Mouse (Mus musculus): ENCODE data around the gene Chrna5. TPM values are rescaled to one million over a fixed set of nuclear protein-coding genes. Genes with fewer than 3 reads are reported as not detected.
"Not testable (repeated sequence)": the region's sequence is repeated elsewhere in the genome, so short reads cannot be mapped to it uniquely, and the experiment has no call there.

Chrna5 gene
- 2.3 and 3.4 TPM in 2 replicates for polyA plus RNA-seq (2016; fragmentation: Nextera tagmentation; extraction: Ambion mirVana)

DNA sequence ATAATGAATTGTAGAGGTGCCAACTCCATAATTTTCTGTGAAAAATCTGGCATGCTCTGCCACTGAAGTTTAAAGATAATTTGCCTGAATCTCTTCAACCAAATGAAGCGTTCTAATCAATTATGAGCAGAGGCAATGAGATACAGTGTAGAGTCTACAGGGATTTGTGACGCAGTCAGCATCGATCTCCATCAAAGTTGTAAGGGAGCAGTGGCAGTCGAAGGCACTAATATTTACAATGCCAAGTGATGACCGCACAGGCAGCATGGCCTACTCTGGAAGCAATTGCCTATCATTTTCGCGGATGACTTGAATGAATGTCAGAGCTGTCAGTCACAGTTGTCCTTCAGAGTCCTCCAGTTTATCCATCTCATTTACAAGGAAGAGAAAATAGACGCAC is at the start of gene Chrna5:
Gene Chrna5 (plus strand): TSS at position 207 of the 400 bp plus-strand sequence.
- Histone ChIP-seq H3K27me3 (ENCODE audit: insufficient read depth, poor library complexity, severe bottlenecking) (peaks cover 56% of the 10 kb centered on the region), H3K36me3 (no peaks in the 10 kb centered on the region), H3K27ac (peak within 1 kb of the TSS; percentile 79), H3K4me1 (replicated peaks) (peaks cover 24% of the 10 kb centered on the region), H3K9me3 (no peaks in the 10 kb centered on the region), H3K4me3 (peak within 1 kb of the TSS; percentile 69)
- DNase-seq (ENCODE audit: low spot score), result no peak
- WGBS, result 65% methylated on average over 8 of the region's 8 CpGs

DNA sequence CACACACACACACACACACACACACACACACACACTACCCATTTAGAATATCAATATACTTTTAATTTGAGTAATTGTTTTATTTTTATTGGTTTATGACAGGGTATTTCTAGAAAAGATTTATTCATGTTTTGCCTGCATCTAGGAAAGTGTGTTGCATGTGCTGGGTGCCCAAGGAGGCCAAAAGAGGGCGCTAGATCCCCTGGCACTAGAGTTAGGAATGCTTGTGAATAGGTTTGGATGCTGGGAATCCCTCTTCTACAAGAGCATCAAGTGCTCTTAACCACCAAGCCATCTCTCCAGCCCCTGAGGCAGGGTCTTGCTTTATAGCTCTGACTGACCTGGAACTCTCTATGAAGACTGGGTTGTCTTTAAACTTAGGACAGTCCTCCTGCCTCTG is 48.9 kb upstream of the Chrna5 start:
- no peaks in the 10 kb centered on the region for H3K36me3 ChIP-seq
- no peak overlapping the region for H3K27ac ChIP-seq
- H3K4me1 ChIP-seq (replicated peaks), result no peaks in the 10 kb centered on the region
- no peaks in the 10 kb centered on the region for H3K27me3 ChIP-seq (ENCODE audit: insufficient read depth, poor library complexity, severe bottlenecking)
- no peaks in the 10 kb centered on the region for H3K9me3 ChIP-seq
- DNase-seq (ENCODE audit: low spot score), result no peak
- WGBS, result 5% methylated on average over 1 of the region's 1 CpGs
- H3K4me3 ChIP-seq, result no peak overlapping the region

DNA sequence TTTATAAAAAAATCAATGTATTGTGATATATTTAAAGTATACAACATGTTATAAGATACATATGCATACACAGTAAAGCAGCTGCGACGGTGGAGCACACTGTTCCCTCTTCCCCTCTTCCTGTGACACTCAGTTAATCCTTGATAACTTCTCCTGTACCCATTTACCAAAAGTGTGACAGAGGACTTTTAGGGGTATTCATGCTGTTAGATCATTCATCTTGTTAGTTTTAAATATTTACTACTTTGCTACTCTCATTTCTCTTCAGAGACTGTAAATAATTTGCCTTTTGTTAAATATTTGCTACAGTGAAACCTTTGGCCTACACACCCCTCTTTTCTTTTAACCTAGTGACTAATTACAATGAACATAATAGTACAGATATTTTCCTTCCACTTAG is 48.3 kb upstream of the Chrna5 start:
- WGBS, result 63% methylated on average over 2 of the region's 2 CpGs
- Histone ChIP-seq H3K27me3 (ENCODE audit: insufficient read depth, poor library complexity, severe bottlenecking) (no peaks in the 10 kb centered on the region), H3K9me3 (no peaks in the 10 kb centered on the region), H3K27ac (no peak overlapping the region), H3K4me1 (replicated peaks) (no peaks in the 10 kb centered on the region), H3K36me3 (no peaks in the 10 kb centered on the region), H3K4me3 (no peak overlapping the region)
- DNase-seq (ENCODE audit: low spot score), result no peak

GRCm38 (mm10) chr9:54942071-54942470 is 38.6 kb upstream of the Chrna5 start:
- Histone ChIP-seq H3K4me1 (replicated peaks) (no peaks in the 10 kb centered on the region), H3K9me3 (no peaks in the 10 kb centered on the region), H3K4me3 (no peak overlapping the region), H3K27me3 (ENCODE audit: insufficient read depth, poor library complexity, severe bottlenecking) (no peaks in the 10 kb centered on the region), H3K27ac (no peak overlapping the region), H3K36me3 (0 out of 2 replicates have a peak, but pooled peaks cover 8% of the 10 kb centered on the region)
- DNase-seq (ENCODE audit: low spot score), result no peak
- WGBS, result 94% methylated on average over 4 of the region's 4 CpGs

GRCm38 (mm10) chr9:54944467-54944866 is 36.2 kb upstream of the Chrna5 start:
- Histone ChIP-seq H3K36me3 (no peaks in the 10 kb centered on the region), H3K4me3 (no peak overlapping the region), H3K9me3 (no peaks in the 10 kb centered on the region), H3K27ac (no peak overlapping the region), H3K27me3 (ENCODE audit: insufficient read depth, poor library complexity, severe bottlenecking) (no peaks in the 10 kb centered on the region), H3K4me1 (replicated peaks) (no peaks in the 10 kb centered on the region)
- no peak for DNase-seq (ENCODE audit: low spot score)
- 81% methylated on average over 2 of the region's 2 CpGs for WGBS

DNA sequence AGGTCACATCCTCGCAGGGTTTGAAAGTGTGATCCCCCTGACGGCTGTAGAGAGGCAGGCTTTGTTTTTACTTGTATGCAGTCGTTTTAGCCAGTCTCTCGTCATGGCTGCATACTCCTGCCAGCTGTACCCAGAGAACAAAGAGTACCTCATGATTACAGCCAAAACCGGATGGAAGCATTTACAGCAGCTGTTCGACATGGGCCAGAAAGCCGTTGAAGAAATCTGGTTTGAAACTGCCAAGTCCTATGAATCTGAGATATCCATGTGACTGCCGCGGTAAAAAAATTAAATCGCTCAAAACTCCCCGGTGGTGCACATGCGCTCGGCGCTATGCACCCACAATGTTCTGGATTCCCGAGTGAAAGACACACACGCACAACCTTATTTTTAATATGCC is 34.4 kb upstream of the Chrna5 start:
- no peak for DNase-seq (ENCODE audit: low spot score)
- H3K27me3 ChIP-seq (ENCODE audit: insufficient read depth, poor library complexity, severe bottlenecking), result no peaks in the 10 kb centered on the region
- no peaks in the 10 kb centered on the region for H3K36me3 ChIP-seq
- H3K27ac ChIP-seq, result no peak overlapping the region
- H3K4me1 ChIP-seq (replicated peaks), result peaks cover 2% of the 10 kb centered on the region
- no peaks in the 10 kb centered on the region for H3K9me3 ChIP-seq
- no peak overlapping the region for H3K4me3 ChIP-seq
- WGBS, result 79% methylated on average over 16 of the region's 16 CpGs

DNA sequence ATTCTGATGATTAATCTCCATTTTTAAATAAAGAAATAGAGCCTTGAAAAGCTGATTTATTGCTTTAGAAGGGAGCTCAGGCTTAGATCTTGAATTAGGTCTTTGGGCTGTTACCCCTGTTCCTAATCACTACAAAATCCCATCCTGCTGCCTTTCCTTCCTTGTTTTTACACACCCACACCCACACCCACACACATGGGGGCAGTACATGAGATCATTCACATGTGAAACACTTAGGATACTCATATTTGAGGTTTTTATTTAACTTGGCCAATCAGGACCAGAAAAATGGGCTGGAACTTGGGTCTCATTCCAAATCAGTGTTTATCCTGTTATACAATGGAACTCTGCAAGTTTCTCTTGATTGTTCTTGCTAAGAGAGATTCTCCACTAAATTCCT is 31.2 kb upstream of the Chrna5 start:
- peaks cover 26% of the 10 kb centered on the region for H3K36me3 ChIP-seq
- H3K9me3 ChIP-seq, result no peaks in the 10 kb centered on the region
- no peak overlapping the region for H3K27ac ChIP-seq
- peaks cover 14% of the 10 kb centered on the region for H3K4me1 ChIP-seq (replicated peaks)
- no peaks in the 10 kb centered on the region for H3K27me3 ChIP-seq (ENCODE audit: insufficient read depth, poor library complexity, severe bottlenecking)
- DNase-seq (ENCODE audit: low spot score), result no peak
- H3K4me3 ChIP-seq, result no peak overlapping the region

DNA sequence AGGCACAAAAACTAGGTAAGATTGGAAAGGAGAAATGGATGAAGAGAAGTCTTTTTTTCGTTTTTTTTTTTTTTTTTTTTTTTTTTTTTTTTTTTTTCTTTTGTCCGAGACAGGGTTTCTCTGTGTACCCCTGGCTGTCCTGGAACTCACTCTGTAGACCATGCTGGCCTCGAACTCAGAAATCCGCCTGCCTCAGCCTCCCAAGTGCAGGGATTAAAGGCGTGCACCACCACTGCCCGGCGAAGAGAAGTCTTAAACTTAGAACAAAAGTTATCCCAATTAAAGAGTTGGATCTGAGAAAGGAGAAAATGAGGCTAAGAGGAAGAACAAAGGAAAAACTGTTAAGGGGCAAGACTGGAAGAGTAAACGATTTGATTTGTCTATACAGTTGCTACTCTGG is 30.5 kb upstream of the Chrna5 start:
- H3K4me3 ChIP-seq, result peak overlapping the region; percentile 94
- 61% methylated on average over 8 of the region's 8 CpGs for WGBS
- not testable (repeated sequence) for H3K9me3 ChIP-seq; DNase-seq (ENCODE audit: low spot score); H3K27me3 ChIP-seq (ENCODE audit: insufficient read depth, poor library complexity, severe bottlenecking)
- peaks cover 33% of the 10 kb centered on the region for H3K36me3 ChIP-seq
- H3K27ac ChIP-seq, result peak overlapping the region; percentile 96
- peaks cover 14% of the 10 kb centered on the region for H3K4me1 ChIP-seq (replicated peaks)

GRCm38 (mm10) chr9:54950575-54951321 is 29.9 kb upstream of the Chrna5 start, which contains the start of the genes Psma4 and AY074887:
Gene Psma4 (plus strand): TSS chr9:54950790.
Gene AY074887 (minus strand): TSS chr9:54950998.
- under 1% methylated on average over 65 of the region's 65 CpGs for WGBS
- Histone ChIP-seq H3K4me1 (replicated peaks) (peaks cover 14% of the 10 kb centered on the region), H3K36me3 (peaks cover 39% of the 10 kb centered on the region), H3K4me3 (peak within 1 kb of the TSS; percentile 94), H3K9me3 (no peaks in the 10 kb centered on the region), H3K27ac (peak within 1 kb of the TSS; percentile 96), H3K27me3 (ENCODE audit: insufficient read depth, poor library complexity, severe bottlenecking) (no peaks in the 10 kb centered on the region)
- DNase-seq (ENCODE audit: low spot score), result peak; percentile 97

DNA sequence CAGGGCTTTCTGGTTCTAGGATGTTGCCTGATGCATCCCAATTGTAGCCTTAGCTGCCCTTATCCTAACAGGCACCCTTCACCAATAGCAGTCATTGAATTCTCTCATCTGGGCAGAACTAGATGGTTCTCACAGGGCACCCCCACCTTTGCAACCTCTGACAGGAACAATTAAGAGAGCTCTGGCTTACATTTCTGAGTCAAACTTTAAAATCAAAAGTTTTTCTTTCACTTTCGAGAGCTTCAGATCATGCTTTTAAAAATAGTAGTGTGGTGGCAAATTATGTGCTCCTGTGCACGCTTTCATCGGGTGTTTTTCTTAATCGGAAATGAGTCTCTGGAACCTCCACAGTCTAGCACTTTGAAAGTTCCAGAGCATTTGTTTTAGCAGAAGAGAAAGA is 19.6 kb upstream of the Chrna5 start:
- peaks cover 45% of the 10 kb centered on the region for H3K36me3 ChIP-seq
- H3K4me3 ChIP-seq, result no peak overlapping the region
- no peak for DNase-seq (ENCODE audit: low spot score)
- H3K9me3 ChIP-seq, result 0 out of 2 replicates have a peak, but pooled peaks cover 3% of the 10 kb centered on the region
- no peaks in the 10 kb centered on the region for H3K27me3 ChIP-seq (ENCODE audit: insufficient read depth, poor library complexity, severe bottlenecking)
- 94% methylated on average over 4 of the region's 4 CpGs for WGBS
- H3K27ac ChIP-seq, result no peak overlapping the region
- H3K4me1 ChIP-seq (replicated peaks), result no peaks in the 10 kb centered on the region

- DNase-seq (ENCODE audit: low spot score), result no peak
- Histone ChIP-seq H3K36me3 (peaks cover 18% of the 10 kb centered on the region), H3K4me1 (replicated peaks) (no peaks in the 10 kb centered on the region), H3K27ac (no peak overlapping the region), H3K27me3 (ENCODE audit: insufficient read depth, poor library complexity, severe bottlenecking) (no peaks in the 10 kb centered on the region), H3K9me3 (0 out of 2 replicates have a peak, but pooled peaks cover 5% of the 10 kb centered on the region), H3K4me3 (no peak overlapping the region)
Observed at GRCm38 (mm10) chr9:54963669-54964068, 17.0 kb upstream of the Chrna5 start.

- Histone ChIP-seq H3K4me3 (no peak overlapping the region), H3K4me1 (replicated peaks) (0 out of 2 replicates have a peak, but pooled peaks cover 5% of the 10 kb centered on the region), H3K27ac (no peak overlapping the region), H3K27me3 (ENCODE audit: insufficient read depth, poor library complexity, severe bottlenecking) (no peaks in the 10 kb centered on the region), H3K36me3 (no peaks in the 10 kb centered on the region), H3K9me3 (0 out of 2 replicates have a peak, but pooled peaks cover 2% of the 10 kb centered on the region)
- no peak for DNase-seq (ENCODE audit: low spot score)
- WGBS, result 68% methylated on average over 8 of the region's 8 CpGs
Observed at GRCm38 (mm10) chr9:54969972-54970637, 10.6 kb upstream of the Chrna5 start.

Measured in hindbrain, embryonic 10.5 days (tissue).